Mouse (Mus musculus) ES-E14 (cell line): ENCODE data around the gene Ptpn1.

Source experiments
- CHD2 ChIP-seq: IDR thresholded peaks from 2 replicates; pipeline ENCODE4 v1.6.1; 2014; ENCODE audit warnings: mild to moderate bottlenecking, low read depth, low read length, inconsistent platforms
- HCFC1 ChIP-seq: IDR thresholded peaks from 2 replicates; pipeline ENCODE4 v1.6.1; 2012; ENCODE audit warnings: low read length, inconsistent platforms, borderline replicate concordance; ENCODE audit not compliant: insufficient read depth
- MAFK ChIP-seq: IDR thresholded peaks from 2 replicates; pipeline ENCODE4 v1.6.1; 2014; ENCODE audit warnings: mild to moderate bottlenecking, low read depth, low read length, inconsistent platforms; ENCODE audit not compliant: insufficient read depth
- ZC3H11A ChIP-seq: IDR thresholded peaks from 2 replicates; pipeline ENCODE4 v1.6.1; 2012; ENCODE audit warnings: low read depth, mild to moderate bottlenecking, inconsistent platforms, low read length, borderline replicate concordance
- ZNF384 ChIP-seq: IDR thresholded peaks from 2 replicates; pipeline ENCODE4 v1.6.1; 2012; ENCODE audit warnings: low read depth, low read length, inconsistent platforms

DNA sequence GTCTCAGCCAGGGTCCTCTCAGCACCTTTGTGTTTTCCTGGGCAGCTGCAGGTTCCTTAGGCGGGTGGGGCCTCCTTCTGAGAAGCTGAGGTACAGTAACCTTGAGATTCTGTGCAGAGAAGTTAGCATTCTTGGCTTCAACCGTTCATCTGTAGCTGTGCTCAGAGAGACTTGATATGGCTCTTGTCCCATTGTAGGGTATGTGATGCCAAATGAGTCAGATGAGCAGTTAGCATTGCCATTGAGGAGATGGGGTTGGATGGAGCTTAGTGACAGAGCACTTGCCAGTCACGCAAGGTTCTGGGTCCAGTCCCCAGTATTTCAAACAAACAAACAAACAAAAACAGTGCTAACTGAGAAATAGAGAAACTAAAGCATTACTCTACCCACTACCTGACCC is 34.1 kb downstream of the Ptpn1 start:
- TF ChIP-seq ZNF384 (no peak), CHD2 (no peak), ZC3H11A (no peak), HCFC1 (no peak), MAFK (no peak)
